Mouse (Mus musculus) stomach, embryonic 16.5 days (tissue): ENCODE data around the gene 4933402J07Rik. TPM values are rescaled to one million over a fixed set of nuclear protein-coding genes. Genes with fewer than 3 reads are reported as not detected.

Source experiments
- polyA plus RNA-seq: library from polyadenylated mRNA; unstranded; fragments of >200 nt; fragmentation: Nextera tagmentation; extraction: Ambion mirVana; gene quantifications from 2 replicates; pipeline ENCODE4 v1.2.1, GENCODE M21; 2015

4933402J07Rik gene
- polyA plus RNA-seq, 1 experiment from 2014 or later, result not detected

Other genes starting within 250 kb of the 4933402J07Rik start
- gene Cbln1, start 91.2 kb upstream of the 4933402J07Rik start, polyA plus RNA-seq, result 0.12 and 0.14 TPM in 2 replicates